Mouse (Mus musculus) forebrain, postnatal 0 days (tissue): ENCODE data around the gene Amt. TPM values are rescaled to one million over a fixed set of nuclear protein-coding genes. Genes with fewer than 3 reads are reported as not detected.
"Not testable (repeated sequence)": the region's sequence is repeated elsewhere in the genome, so short reads cannot be mapped to it uniquely, and the experiment has no call there.

Source experiments
- ATAC-seq: fragments of 200-750 bp; cut with Nextera tagmentation; 2 replicates; pipeline ENCODE4 v1.8.0; 2017; ENCODE audit warnings: mild to moderate bottlenecking, moderate library complexity
- DNase-seq: peaks from one replicate; pipeline ENCODE4 v3.0.0-alpha.2; 2015
- H3K27ac ChIP-seq: fragments of 300-500 bp; sonication (generic); 2 replicates; pipeline ENCODE4 v1.5.1; 2014; ENCODE audit warnings: low read depth, mild to moderate bottlenecking, antibody characterized with exemption, low read length, moderate library complexity, mixed read lengths
- H3K27me3 ChIP-seq: fragments of 300-500 bp; sonication (generic); 2 replicates; pipeline ENCODE4 v1.6.1; 2014; ENCODE audit warnings: mild to moderate bottlenecking, low read length, mixed read lengths; ENCODE audit not compliant: insufficient read depth
- H3K36me3 ChIP-seq: fragments of 300-500 bp; sonication (generic); 2 replicates; pipeline ENCODE4 v1.6.1; 2014; ENCODE audit warnings: mild to moderate bottlenecking, moderate library complexity; ENCODE audit not compliant: insufficient read depth
- H3K4me1 ChIP-seq: fragments of 300-500 bp; sonication (generic); 2 replicates; pipeline ENCODE4 v1.6.1; 2014; ENCODE audit warnings: antibody characterized with exemption; ENCODE audit not compliant: insufficient read depth
- H3K4me2 ChIP-seq: fragments of 300-500 bp; sonication (generic); 2 replicates; pipeline ENCODE4 v1.6.1; 2014; ENCODE audit warnings: low read depth, mild to moderate bottlenecking, moderate library complexity
- H3K4me3 ChIP-seq: fragments of 300-500 bp; sonication (generic); 2 replicates; pipeline ENCODE4 v1.5.1; 2014; ENCODE audit warnings: low read depth, low read length, mixed read lengths
- H3K9ac ChIP-seq: fragments of 300-500 bp; sonication (generic); 2 replicates; pipeline ENCODE4 v1.6.1; 2014; ENCODE audit warnings: mild to moderate bottlenecking
- H3K9me3 ChIP-seq: fragments of 300-500 bp; sonication (generic); 2 replicates; pipeline ENCODE4 v1.6.1; 2016; ENCODE audit warnings: low read length
- CTCF ChIP-seq: sonication (generic); IDR thresholded peaks from 2 replicates; pipeline ENCODE4 v1.5.1; 2016; ENCODE audit warnings: antibody characterized with exemption, control low read depth, low read depth
- WGBS: fragments of 180-500 bp; shearing (Covaris S2); extraction: QIAGEN DNeasy Blood & Tissue Kit; methylation state at CpG from one replicate; pipeline ENCODE4 v1.1.7; 2014; 5-methylcytosine and 5-hydroxymethylcytosine counted together
- polyA plus RNA-seq: library from polyadenylated mRNA; unstranded; fragments of >200 nt; fragmentation: Nextera tagmentation; extraction: Ambion mirVana; gene quantifications from 2 replicates; pipeline ENCODE4 v1.2.1, GENCODE M21; 2015
- total RNA-seq: library from RNA; depleted of rRNA; stranded (reverse); fragments of >200 nt; gene quantifications from 2 replicates; pipeline ENCODE4 v1.2.3, GENCODE M21; 2014

Amt gene
- total and polyA plus RNA-seq, 2 experiments from 2014 or later = 20.1 to 32.6 TPM

DNA sequence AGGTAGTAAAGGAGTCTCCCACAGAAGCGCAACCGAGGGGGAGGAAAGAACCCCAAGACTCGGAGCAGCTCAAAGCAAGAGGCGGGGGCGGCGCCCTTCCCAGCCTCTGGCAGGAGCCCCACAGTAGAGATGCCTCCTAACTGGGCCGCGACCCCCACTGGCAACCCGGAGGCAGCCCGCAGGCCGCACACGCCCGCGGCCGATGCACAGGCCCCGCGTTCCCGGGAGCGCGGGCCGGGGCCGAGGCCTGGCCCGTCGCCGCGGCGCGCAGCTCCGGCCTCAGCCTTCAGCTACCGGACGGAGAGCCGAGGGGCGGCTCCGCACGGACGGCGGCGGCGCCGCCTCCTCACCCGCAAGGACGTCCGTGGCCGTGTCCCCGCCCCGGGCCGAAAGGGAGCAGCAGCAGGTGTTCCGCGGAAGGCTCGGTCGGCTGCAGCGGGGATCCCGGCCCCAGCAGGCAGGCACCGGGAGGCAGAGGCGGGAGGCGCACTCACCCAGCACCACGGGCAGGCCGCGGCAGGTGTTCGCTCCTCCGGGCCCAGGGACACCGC, 33.4 kb upstream of the Amt start:
- ATAC-seq (peak; percentile 42), DNase-seq (peak; percentile 44)
- Histone ChIP-seq H3K4me2 (peak overlapping the region; percentile 76), H3K36me3 (no peaks in the 10 kb centered on the region), H3K4me1 (peaks cover 13% of the 10 kb centered on the region), H3K9ac (peak overlapping the region; percentile 76), H3K27ac (peak overlapping the region; percentile 80), H3K27me3 (no peaks in the 10 kb centered on the region), H3K4me3 (peak overlapping the region; percentile 74), H3K9me3 (no peaks in the 10 kb centered on the region)
- under 1% methylated on average over 62 of the region's 62 CpGs for WGBS
- no peak for TF ChIP-seq CTCF

DNA sequence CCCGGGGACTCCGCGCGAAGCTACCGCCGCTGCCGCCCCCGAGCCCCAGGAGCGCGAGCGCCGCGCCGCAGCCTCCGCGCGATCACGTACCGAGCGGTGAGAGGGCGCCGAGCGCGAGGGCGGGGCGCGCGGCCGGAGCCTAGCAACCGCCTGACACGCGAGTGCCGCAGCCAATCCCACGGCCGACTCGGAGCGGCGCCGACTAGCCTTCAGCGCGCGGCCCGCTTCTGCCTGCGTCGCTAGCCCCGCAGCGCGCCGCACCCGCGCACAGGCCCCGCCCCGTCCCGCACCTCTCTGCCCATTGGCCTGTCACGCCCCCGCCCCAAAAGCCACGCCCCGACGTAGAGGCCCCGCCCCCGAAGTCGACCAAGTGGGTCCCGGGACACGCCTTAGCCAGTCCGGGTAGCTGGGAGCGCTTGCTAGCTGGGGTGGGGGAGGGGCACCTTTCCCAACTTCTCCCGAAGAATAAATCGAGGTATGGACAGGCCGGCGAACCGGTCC, 32.9 kb upstream of the Amt start, which contains the start of gene Dag1:
Dag1 (minus strand) TSS at position 269 of the 501 bp plus-strand sequence.
- Histone ChIP-seq H3K36me3 (no peaks in the 10 kb centered on the region), H3K27me3 (no peaks in the 10 kb centered on the region), H3K4me2 (peak within 1 kb of the TSS; percentile 76), H3K9ac (peak within 1 kb of the TSS; percentile 76), H3K4me3 (peak within 1 kb of the TSS; percentile 74), H3K9me3 (no peaks in the 10 kb centered on the region), H3K27ac (peak within 1 kb of the TSS; percentile 80), H3K4me1 (peaks cover 13% of the 10 kb centered on the region)
- ATAC-seq = peak; percentile 99
- peak; percentile 98 for DNase-seq
- 3% methylated on average over 66 of the region's 71 CpGs for WGBS
- no peak for TF ChIP-seq CTCF

DNA sequence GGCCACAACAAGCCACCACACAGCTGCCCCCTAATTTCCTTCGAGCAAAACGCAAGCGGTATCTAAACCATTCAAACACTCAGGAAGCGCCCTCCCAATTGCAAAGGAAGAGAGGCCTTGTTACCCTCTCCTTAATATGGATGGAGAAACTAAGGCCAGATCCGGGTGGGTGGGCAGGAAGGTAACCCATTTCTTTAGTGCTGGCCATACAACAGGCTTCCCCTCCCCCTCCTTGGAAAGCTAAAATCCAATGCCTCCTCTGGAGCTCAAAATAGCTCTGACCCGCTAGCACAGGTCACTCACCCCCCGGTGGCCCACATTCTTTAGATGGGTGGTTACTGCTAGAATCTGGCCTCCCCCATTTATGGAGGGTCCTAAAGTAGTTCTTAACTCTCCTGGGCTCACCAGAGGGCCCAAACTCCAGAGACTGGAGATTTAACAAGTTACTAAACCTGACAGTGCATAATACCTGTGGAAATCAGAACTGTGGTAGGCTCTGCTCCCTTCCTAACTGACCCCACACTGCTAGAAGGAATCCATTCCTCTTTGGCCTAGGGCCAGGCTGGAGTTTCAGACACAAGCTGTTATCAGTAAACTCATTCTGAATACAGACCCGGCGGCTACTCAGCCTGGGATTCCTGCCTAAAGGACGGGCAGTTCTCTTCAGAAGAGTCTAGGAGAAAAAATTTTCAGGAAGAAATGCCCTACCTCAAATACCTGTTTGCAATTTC, 32.3 kb upstream of the Amt start:
- Histone ChIP-seq H3K36me3 (no peaks in the 10 kb centered on the region), H3K4me1 (peaks cover 13% of the 10 kb centered on the region), H3K4me3 (peak overlapping the region; percentile 74), H3K9ac (peak overlapping the region; percentile 76), H3K9me3 (no peaks in the 10 kb centered on the region), H3K27me3 (no peaks in the 10 kb centered on the region), H3K27ac (peak overlapping the region; percentile 80), H3K4me2 (peak overlapping the region; percentile 76)
- ATAC-seq (peak; percentile 16), DNase-seq (peak; percentile 12)
- no peak for TF ChIP-seq CTCF
- 16% methylated on average over 10 of the region's 10 CpGs for WGBS

DNA sequence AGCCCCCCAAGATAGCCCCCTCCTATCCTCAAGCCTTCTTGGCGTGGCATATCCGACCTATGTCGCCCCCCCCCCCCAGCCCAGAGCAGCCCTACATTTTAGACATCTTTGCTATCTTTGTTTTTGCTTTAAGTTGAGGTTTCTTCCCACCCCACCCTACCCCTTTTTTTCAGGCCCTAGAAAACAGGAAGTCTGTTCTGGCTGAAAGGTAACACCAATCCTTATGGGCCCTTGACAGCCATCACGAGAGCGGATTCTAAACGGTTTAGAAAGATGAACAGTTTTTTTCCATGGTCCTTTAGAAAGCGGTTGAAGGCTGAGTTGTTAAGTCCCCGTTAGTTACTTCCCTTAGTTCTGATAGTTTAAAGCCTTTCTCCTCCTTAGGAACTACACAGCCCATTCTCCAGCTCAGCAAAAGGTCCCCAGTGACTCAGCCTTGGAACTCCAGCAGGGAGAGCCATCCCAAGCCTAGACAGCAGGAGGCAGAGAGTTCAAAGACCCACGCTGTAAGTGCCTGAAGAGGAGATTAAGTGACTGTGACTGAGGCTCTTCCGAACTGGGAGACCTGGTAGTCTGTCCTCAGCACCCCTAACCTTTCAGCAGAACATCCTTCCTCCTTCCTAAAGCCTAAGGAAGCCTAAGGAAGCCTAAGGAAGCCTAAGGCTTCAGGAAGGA, 30.3 kb upstream of the Amt start:
- no peak for DNase-seq
- TF ChIP-seq CTCF = no peak
- Histone ChIP-seq H3K9ac (no peak overlapping the region), H3K27me3 (no peaks in the 10 kb centered on the region), H3K36me3 (no peaks in the 10 kb centered on the region), H3K4me2 (no peak overlapping the region), H3K27ac (no peak overlapping the region), H3K9me3 (no peaks in the 10 kb centered on the region), H3K4me3 (no peak overlapping the region), H3K4me1 (peaks cover 13% of the 10 kb centered on the region)
- no peak for ATAC-seq
- 69% methylated on average over 10 of the region's 10 CpGs for WGBS

DNA sequence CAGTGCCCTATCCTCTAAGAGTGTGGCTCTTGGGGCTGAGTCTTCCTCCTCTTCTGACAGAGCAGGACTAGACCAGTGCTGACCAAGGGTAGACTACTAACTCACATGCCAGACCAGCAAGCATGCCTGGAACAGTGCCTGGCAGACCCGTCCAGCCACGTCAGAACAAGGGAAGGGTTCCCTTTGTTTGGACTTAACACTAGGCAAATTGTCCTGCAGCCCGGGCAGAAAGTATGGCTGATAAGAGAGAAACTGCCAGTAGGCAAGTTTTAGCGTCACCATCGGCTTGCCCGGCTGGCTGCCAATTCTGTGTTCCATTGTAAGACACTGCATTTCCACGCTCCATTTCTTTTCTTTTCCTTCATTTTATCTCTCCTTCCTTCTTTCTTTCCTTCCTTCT, 29.0 kb upstream of the Amt start:
- Histone ChIP-seq H3K9ac (no peak overlapping the region), H3K27me3 (no peaks in the 10 kb centered on the region), H3K27ac (no peak overlapping the region), H3K4me1 (peaks cover 2% of the 10 kb centered on the region), H3K36me3 (no peaks in the 10 kb centered on the region), H3K9me3 (no peaks in the 10 kb centered on the region), H3K4me2 (no peak overlapping the region), H3K4me3 (no peak overlapping the region)
- ATAC-seq = no peak
- WGBS = 72% methylated on average over 7 of the region's 7 CpGs
- DNase-seq = no peak
- TF ChIP-seq CTCF = no peak

DNA sequence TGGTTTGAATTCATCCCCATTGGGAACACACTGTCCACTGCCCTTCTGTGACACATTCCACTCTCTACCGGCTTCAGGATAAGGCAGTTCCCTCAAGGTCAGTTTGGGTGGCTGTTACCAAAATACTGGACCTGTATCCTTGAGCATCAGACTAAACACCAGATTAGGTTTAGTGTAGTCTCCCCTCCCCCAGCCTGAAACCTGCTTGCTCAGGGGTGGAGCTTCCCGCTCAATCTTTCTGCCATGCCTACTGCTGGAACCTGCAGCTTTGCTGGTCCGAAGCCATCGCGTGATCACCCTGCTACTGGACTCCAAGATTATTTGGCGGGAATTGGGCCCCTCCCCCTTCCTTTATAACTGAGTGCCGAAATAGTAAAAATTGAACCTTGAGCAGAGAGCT, 28.0 kb upstream of the Amt start:
- not testable (repeated sequence) for DNase-seq, H3K27me3 ChIP-seq, H3K36me3 ChIP-seq, H3K9me3 ChIP-seq, H3K4me1 ChIP-seq, H3K4me3 ChIP-seq, H3K4me2 ChIP-seq, H3K27ac ChIP-seq, H3K9ac ChIP-seq, ATAC-seq
- 85% methylated on average over 6 of the region's 7 CpGs for WGBS

DNA sequence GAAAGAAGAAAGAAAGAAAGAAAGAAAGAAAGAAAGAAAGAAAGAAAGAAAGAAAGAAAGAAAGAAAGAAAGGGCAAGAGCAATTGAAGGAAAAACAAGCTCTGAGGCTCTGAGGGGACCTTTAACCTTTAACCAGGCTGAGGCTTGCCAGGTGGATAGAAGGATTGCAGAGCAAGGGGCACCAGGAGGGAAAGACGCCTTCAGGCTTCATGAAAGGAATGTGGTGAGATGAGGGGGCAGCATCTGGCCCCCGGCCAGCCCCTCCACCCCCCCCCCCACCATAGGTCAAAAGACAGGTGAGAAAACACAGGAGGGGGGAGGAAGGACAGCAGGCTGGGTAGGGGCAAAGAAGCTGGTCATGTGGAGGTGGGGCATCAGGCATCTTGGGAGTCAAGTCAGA, 24.7 kb upstream of the Amt start:
- H3K4me2 ChIP-seq = no peak overlapping the region
- no peak overlapping the region for H3K27ac ChIP-seq
- H3K9ac ChIP-seq = no peak overlapping the region
- no peak for ATAC-seq
- 41% methylated on average over 2 of the region's 2 CpGs for WGBS
- no peaks in the 10 kb centered on the region for H3K4me1 ChIP-seq
- H3K9me3 ChIP-seq = no peaks in the 10 kb centered on the region
- TF ChIP-seq CTCF = no peak
- H3K4me3 ChIP-seq = no peak overlapping the region
- DNase-seq = no peak
- H3K27me3 ChIP-seq = no peaks in the 10 kb centered on the region
- no peaks in the 10 kb centered on the region for H3K36me3 ChIP-seq
